Mouse (Mus musculus) thymus, postnatal 36 days (tissue): ENCODE data around the gene Polg2.
"Not testable (repeated sequence)": the region's sequence is repeated elsewhere in the genome, so short reads cannot be mapped to it uniquely, and the experiment has no call there.

Experiments
- DNase-seq, 2 experiments: peaks; one replicate each; pipeline ENCODE4 v3.0.0; 2022; ENCODE audit warnings: mixed read lengths in 2 of 2

Gene Polg2

DNA sequence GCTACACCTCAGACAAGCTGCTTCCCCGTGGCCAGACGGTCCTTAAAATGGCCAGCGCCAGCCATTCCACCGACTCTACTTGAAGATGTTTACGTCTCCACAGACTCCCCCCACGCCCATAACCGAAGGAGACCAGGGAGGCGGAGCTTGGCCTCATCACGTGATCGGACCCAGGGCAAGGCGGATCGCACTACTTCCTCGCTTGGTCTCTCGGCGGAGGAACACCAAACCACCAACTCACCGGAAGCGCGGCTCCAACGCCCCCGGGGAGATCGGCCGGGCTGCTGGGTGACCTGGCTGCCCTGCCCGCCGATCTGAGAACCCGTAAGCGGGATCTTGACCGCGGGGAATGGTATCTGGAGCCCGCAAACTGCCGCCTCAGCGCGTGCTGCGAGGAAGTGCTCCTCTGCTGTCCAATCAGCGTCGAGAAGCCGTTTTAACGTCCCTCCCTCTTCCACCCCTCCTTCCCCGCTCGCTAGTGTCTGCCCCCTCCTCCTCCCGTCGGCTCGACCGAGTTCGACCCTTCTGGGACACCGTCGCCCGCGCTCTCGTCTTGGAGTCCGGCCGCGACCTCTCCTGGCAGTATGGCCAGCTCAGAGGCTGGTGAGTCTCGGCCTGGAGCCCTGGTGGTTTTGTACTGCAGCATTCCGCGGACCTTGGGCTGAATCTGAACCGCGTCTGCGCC is 9.6 kb upstream of the Polg2 start, which contains the start of the genes Ddx5 and Cep95:
Ddx5 (minus strand) TSS at position 411 of the 685 bp plus-strand sequence.
Cep95 (plus strand) TSS at position 478 of the 685 bp plus-strand sequence.
- peak; percentile 98 to 99 for DNase-seq

DNA sequence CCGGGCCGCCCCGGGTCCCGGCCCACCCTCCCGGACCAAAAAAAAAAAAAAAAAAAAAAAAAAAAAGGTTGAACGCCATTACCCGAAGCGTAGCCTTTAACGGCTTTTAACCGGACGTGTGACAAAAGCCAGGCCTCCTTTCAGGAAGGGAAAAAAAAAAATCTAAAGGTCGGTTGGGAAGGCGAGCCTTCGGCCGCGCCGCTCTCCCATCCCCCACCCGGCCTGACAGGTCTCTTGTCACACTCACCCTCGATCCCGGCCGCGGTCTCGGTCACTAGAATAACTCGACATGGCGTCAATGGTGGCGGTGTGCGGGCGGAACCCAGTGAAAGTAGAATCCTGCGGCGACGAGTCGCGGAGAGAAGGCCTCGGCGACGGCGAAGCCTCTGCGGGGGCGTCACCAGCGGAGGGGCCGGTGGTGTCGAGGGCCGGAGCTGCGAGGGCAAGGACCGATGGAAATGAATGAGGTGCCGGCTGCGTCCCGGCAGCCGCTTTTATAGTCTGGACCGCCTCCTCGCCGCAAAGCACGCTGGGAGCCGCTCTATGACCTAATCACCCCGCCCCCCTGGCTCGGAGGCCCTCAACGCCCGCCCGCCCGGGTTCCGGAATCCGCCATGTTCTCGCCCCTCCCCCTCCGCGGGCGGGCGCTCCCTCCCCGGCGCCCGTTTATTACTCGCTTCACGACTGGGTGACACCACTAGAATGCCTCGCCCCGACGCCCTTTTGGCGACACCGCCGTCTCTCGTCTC is 8.9 kb upstream of the Polg2 start:
- DNase-seq = peak; percentile 98 to 99

DNA sequence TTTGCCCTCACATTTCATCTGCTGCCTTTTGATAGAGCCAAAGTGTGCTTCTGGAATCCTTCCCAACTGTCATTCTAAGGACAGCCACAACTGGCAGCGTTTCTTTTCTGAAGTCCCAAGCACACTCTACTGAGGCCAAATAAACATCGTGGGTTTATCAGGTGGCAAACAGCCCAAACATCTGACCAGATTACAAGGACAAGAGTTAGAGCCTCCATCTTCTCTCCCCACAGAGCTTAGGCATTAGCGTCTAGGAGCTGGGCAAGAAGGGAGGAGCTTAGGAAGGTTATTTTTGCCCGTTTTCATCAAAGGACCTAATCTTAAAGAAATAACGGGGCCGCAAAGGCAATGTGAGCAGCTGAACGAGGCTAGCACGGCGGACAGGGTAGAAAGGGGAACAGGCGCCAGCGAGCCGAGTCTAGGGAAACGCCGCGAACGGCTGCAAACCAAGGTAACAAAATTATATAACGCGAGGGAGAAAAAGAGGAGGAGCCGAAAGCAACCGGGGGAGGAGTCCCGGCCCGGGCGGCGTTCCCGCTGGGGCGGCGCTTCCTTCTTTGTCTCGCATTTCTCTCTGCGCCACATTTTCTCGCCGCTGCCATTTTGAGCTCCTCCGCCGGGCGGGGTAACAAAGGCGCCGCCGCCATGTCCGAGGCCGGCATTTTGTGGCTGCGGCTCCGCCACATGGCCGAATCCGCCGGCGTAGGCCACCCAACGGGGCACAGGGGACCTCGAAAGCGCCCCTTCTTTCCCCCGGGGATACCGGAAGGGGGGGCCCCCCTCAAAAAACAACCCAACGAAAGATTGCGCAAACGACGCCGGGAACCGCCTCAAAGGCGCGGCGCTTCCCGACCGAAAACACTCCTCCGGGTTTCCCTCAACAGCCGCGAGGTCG is 8.0 kb upstream of the Polg2 start:
- peak; percentile 89 to 90 for DNase-seq

DNA sequence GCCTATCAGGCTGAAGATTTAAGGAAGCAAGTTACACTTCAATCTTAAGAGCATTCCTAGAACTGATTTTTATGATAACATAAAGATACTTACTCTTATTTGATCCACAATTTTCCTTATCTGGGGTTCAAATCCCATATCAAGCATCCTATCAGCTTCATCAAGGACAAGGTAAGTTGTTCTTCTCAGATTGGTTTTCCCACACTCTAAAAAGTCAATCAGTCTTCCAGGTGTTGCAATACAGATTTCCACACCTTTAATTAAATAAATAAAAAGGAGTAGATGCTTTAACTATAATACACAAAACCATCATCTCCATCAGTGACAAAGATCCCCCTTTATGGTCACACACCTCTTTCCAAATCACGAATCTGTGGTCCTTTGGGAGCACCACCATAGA is 5.7 kb upstream of the Polg2 start:
- DNase-seq = no peak

DNA sequence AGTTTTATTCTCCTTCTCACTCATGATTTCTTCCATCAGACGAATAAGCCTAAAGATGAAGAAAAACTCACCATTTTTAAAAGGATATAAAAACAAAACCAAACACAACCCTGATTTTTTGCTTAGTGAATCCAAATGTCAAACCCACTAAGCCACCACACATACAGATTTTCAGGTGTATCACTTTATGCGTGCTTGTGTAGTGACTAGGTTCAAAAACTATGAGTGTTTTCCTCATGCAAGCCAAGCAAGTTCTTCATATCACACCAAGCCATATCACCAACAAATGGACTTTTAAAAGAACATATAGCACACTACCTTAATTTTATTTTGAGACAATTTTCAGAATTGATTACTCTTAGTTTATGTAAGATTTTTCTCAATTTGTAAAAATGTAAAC is 5.1 kb upstream of the Polg2 start:
- DNase-seq = no peak

DNA sequence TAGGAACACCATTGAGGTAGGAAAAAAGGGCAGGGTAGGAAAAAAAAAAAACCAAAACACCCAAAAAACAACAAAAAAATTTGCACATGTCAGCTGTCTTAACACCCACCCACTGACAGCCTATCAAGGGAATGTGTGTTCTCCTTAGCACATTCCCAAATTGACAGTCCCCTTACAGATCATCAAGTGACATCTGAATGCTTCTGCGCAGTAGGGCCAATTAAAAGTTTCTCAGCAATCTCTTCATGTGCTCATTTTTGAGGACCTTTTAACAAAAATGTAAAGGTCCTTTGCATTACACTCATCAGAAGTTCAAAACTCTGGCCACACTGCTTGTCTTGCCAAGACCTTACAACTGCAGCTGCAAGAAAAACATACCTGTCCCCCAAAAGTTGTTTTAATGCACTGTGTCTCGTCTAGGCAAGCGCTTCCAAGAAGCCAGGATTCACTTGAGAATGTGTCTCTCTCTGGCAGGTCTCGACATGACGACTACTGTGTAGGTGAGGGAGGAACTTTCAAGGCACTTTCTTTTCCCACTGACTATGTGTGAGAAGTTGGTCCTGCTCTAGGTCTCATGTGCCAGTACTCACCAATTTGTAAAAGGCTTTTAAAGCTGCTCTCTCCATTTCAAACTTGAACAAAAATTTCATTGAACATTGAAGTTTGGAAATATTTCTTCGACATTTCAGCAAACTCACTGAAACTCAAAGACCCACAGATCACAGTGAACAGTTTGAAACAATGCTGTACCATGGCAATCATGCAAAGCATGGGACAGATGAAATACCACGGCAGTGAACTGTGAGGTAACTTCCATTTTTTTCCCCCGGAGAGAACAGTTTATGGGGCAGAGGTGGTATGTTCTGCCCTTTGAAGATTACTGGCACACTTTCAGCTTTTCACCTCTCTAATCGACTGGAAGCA is 3.8 kb upstream of the Polg2 start:
- DNase-seq = no peak

DNA sequence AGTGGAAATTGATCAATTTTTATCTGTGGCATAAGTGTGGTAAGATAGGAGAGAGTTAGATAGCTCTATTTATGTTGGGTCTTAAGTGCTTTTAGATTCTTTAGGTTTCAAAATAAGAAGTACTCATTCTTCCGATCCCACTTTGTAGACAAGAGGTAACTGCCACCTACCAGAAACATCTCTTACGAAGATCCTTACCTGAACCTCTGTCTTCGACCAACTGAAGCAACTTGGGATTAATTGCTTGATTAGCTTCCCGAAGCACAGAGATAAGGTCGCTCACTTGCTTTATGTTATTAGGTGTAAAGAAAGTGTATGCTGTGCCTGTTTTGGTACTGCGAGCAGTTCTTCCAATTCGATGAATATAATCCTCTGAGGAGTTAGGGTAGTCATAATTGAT is 2.9 kb upstream of the Polg2 start:
- not testable (repeated sequence) for DNase-seq

DNA sequence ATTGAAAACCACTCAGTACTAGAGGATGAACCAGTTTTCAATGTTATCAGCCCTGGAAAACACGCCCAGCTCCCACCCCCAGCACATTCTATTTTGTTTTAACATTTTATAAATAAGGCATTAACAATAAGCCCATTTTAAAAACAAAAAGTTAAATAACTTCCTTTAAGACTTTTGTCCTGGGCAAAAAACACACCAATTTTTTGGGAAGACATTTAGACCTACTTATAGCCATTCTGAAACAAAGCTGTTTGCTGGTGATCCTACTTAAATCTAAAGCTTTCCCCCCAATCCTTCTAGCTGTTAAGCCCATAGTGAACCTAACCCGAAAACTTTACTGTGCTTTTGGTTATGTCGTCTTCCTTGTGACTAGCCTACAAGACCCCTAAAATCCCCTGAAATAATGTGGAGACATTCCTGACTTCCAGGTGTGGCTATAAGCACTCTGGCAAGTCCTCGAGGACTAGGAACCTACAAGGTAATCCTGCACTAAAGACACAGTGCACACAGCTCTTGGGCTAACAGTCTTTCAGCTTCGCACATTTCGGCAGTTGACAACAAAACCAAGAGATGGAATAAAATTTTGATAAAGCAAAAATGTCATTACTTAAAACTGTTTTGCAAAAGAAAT is 1.4 kb upstream of the Polg2 start:
- no peak for DNase-seq

DNA sequence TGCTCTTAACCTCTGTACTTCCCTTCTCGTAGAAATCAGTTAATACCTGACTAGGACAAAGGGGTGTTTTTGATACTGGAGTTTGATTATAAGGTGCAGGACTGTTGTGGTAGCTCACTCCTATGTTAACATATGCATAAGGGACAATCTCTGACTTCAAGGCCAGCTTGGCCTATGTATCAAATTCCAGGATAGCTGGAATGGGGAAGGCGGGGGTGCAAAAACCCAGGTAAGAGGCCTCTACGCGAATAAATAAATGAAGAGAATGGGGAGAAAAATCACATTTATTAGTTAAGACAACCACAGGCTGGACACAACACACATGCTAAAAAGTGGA is 720 bp upstream of the Polg2 start:
- DNase-seq = no peak

DNA sequence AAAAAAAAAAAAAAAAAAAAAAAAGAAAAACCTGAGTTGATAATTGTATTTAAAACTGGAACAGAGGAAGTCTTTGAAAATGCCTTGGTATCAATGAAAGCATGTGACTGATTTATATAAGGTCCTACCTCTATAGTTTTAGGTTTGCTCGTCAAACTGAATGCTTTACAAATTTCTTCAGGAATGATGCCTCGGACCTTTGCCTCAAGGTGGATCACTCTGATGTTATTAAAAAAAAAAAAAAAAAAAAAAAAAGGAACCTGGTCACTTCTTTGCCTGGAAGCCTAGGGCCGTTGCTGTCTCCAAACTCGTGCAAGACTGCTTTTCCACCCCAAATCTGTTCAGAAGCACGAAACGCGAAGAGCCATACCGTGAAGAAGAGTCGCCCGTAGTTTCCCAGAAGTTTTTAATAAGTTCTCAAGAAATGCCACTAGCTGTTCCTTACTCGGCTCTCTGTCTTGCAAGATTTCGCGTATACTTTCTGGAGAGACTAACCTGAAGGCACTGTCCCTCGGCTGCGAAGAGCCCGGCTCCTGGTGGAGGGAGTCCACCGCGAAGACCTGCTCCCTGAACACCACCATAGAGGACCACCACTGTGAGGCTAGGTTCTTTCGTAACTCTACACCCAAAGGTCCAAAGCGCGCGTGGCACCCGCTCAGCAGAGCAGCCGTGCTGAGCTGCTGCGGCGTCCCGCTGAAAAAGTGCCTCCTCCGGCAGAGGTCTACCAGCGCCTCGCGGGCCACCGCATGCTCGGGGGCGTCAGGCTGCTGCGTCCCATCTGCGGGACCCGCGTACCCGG is 549 bp downstream of the Polg2 start:
- DNase-seq = no peak

DNA sequence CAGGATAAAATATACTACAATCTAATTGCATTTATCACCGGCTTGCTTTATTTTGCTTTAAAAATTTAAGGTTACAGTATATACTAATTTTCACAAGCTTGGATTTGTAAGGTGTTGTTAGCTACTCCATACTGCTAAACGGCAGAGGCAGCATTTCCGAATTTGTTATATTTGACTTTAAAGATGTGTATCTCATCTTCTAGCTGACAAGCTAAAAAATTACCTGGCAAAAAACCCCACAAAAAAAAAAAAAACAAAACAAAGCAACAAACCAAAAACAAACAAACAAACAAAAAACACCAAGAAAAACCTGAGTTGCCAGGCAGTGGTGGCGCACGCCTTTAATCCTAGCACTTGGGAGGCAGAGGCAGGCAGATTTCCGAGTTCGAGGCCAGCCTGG is 1.2 kb downstream of the Polg2 start:
- no peak for DNase-seq

DNA sequence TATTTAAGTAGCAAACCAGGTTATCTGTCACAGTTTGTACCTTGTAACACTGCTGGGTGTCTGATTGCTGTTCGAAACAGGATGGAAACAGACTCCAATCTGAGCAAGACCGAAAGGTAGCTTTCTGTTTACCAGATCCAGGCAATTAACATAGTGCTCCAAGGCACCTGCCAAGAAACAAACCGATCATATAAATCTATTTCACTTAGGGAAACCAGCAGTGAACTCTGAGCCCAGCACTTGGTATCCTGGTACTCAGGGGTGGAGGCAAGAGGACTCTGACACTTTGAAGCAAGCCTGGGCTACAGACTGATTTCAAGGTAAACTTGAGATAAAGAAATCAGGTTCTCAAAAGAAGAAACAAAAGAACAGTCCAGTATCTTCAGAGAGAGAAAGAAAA is 1.9 kb downstream of the Polg2 start:
- DNase-seq = no peak

DNA sequence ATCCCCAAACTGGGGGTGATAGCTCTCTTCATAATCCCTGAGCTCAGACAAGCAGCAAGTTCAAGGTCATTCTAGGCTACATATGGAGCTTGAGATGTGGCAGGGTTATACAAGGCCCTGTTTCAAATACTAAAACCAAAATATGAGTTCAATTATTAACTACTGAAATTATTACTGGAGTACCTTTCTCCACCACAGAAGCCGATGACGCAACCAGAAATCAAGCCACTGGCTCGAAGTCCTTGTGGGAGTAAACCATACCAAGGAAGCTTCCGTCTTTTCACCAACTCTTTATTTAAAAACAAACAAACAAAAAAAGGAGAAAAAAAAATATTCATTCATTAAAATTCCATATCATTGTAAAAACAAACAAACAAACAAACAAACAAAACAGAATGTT is 2.4 kb downstream of the Polg2 start:
- no peak for DNase-seq

DNA sequence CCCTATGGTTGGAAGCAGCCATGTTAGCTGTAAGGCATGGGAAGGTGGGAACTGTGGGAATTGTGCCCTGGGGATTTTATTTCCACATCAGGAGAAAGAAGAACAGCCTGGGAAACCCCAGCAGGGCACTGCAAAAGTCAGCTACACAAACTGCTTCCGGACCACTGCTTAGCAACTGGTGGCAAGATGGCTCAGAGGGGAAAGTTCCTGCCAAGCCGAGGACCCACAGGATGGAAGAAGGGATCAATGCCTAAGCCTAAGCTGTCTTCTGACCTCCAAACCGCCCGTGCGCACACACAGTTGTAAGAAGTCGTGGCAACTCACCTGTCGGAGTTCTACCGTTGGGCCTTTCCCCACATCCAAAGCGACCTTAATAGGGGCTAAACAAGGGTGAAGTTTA is 6.3 kb downstream of the Polg2 start:
- DNase-seq = no peak

DNA sequence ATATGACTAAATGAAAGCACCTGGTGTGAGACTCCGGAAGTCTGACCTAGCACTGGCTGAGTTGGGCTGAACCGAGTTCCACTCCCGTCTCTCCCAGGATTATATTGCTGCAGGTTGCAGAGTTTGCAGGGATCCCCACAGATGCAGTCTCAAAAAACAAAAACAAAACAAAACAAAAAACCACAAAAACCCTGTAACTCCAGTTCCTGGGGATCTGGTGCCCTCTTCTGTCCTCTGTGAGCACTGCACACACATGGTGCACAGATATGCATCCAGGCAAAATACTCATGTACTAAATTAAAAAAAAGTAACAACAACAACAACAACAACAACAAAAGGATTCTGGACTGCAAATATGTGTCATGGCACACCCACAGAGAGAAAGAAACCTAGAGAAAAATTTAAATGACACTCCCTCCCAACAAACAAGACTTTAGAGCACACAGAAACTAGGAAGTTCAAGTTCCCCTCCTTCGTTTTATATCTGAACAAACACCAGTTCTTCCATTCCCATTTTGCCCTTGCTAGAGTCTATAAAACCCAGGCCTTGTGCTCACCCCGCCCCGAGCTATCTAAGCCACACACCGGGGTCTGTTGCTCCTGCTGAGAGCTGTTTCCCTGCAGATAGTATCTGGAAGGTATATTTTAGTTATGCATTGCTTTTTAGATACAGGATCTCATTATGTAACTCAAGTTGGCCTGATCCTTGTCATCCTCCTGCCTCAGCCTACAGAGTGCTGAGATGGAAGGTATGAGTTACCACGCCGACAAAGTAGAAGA is 9.0 kb downstream of the Polg2 start:
- peak; percentile 50 to 58 for DNase-seq

DNA sequence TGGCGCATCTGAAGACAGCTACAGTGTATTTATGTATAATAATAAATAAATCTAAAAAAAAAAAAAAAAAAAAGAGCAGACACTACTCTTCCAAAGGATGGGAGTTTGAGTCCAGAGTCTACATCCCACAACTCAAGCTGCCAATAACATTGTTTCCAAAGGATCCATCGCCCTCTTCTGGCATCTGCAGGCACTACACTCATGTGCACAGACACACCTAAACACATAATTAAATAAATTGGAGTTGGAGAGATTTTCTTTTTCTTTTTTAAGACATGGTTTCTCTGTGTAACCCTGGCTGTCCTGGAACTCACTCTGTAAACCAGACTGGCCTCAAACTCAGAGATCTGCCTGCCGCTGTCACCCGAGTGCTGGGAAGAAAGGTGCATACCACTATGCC is 11.8 kb downstream of the Polg2 start:
- DNase-seq = no peak

DNA sequence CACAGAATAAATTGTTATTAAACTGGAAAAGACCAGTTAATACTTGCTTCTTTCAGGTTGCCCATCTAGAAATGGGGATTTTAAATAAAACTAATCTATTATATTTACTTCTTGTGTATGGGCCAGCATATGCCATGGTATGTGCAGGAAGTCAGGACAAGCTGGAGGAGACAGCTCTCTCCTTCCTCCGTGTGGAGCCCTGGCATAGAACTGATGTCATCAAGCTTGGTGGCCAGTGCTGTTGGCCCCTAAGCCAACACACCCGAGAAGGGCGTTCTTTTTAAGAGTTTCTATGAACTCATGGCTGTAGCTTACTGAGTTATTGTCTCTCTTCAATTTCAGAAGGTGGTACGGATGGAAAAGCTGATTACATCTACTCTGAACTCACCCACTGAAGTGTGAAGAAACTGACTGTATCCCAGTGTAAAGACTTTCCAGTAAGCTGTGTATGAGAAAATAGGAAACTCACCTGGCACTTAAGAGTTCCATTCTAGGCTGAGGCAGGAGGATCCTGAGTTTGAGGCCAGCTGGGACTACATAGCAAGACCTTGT is 12.7 kb downstream of the Polg2 start:
- DNase-seq = no peak

DNA sequence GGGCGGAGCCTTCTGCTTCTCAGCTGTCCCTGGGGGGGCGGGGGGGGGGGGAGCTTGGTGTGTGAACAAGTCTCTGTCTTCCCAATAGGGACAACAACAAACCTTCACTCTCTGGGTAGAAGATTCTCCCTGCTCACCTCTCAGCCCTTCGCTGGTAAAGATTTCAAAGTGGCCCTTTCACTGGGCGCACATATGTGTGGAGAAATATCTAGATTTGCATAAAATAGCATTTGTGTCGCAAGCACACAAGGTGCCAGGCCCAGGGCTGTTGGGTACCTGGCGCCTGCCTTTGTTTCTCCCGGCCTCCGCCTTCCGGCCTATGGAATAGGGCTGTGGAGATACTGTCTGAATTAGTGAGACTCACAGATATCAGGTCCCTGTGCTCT is 16.5 kb downstream of the Polg2 start:
- DNase-seq = no peak

DNA sequence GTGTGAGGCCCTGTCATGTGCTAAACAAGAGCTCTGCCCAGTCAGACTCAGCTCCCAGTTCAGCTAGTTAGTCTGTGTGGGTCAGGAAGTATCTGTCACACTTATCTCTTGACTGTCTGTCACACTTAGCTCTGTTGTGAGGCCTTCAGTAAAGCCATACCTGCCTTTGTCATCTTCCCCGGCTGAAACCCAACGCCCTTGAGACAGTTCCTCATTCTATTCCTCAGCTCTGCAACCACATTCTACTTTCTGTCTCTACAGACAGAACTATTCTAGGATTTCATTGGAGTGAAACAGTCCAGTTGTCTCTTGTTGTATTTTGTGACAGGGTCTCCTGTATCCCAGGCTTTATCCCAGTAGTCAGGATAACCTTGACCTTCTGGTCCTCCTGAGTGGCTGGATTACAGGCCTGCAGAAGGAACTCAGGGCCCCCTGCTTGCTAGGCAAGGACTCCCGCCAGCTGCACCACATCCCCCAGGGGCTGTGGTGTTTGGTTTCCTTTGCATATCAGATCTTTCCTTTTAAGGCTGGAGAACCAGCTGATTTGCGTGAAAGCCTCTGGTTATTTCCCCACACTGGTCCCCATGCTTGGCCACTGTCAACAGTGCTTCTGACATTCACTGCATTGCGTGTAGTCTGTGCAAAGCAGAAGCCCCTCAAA is 17.1 kb downstream of the Polg2 start:
- peak; percentile 43 to 58 for DNase-seq
